Mouse (Mus musculus) neural tube, embryonic 14.5 days (tissue): ENCODE measurements around the gene C130074G19Rik. TPM values are rescaled to one million over a fixed set of nuclear protein-coding genes. Genes with fewer than 3 reads are reported as not detected.

Source experiments
- microRNA counts: library from miRNA; unstranded; fragments of <30 nt; microRNA quantifications from one replicate; lab custom pipeline; 2016
- microRNA-seq: library from miRNA; unstranded; fragments of <30 nt; microRNA quantifications from one replicate; pipeline ENCODE4, GENCODE M21; 2016
- polyA plus RNA-seq: library from polyadenylated mRNA; unstranded; fragments of >200 nt; fragmentation: Nextera tagmentation; extraction: Ambion mirVana; gene quantifications from 2 replicates; pipeline ENCODE4 v1.2.1, GENCODE M21; 2014

C130074G19Rik gene
- polyA plus RNA-seq, 1 experiment from 2014 or later: 0.48 TPM

MicroRNAs within 50 kb of the gene (microRNA counts, 519-probe panel; counts per million panel counts)
- 3,304 counts per million, percentile 25 among the panel's probes with 10 or more counts for microRNA mmu-miR-1981 (lab: Ali Mortazavi, UCI)

Small RNA genes within 50 kb of the gene (microRNA-seq; reads per million reads assigned to microRNA genes)
- gene Mir1981: 34.7 reads per million, percentile 30 among the genes with 10 or more reads in this experiment

Other genes with a start within 250 kb of the C130074G19Rik start
- gene Hlx, start 150.6 kb downstream of the C130074G19Rik start, polyA plus RNA-seq: 1.6 and 2.2 TPM in 2 replicates
- gene Marc1, start 71.9 kb downstream of the C130074G19Rik start, polyA plus RNA-seq: 0.21 TPM in 1 of 2 replicates, not detected in the other
- 108 and 125 TPM in 2 replicates for gene Marc2, start 36.8 kb downstream of the C130074G19Rik start, polyA plus RNA-seq
- gene Mark1, start 116.4 kb upstream of the C130074G19Rik start, polyA plus RNA-seq: 14.1 and 15.2 TPM in 2 replicates